Mouse (Mus musculus) forebrain, embryonic 11.5 days (tissue): ENCODE measurements around the gene Srm. TPM values are rescaled to one million over a fixed set of nuclear protein-coding genes. Genes with fewer than 3 reads are reported as not detected.

Experiments
- ATAC-seq: fragments of 200-750 bp; cut with Nextera tagmentation; replicated peaks from 2 replicates; pipeline ENCODE4 v1.8.0; 2017; ENCODE audit warnings: moderate TSS enrichment; ENCODE audit not compliant: low FRiP score
- DNase-seq: peaks from one replicate; pipeline ENCODE4 v3.0.0-alpha.2; 2017; ENCODE audit warnings: low spot score
- H3K27ac ChIP-seq: fragments of 300-500 bp; sonication (generic); 2 replicates; pipeline ENCODE4 v1.5.1; 2014; ENCODE audit warnings: low read depth, low read length
- H3K27me3 ChIP-seq: fragments of 300-500 bp; sonication (generic); 2 replicates; pipeline ENCODE4 v1.6.1; 2014; ENCODE audit warnings: mild to moderate bottlenecking, low read length, mixed read lengths; ENCODE audit not compliant: control insufficient read depth, insufficient read depth
- H3K36me3 ChIP-seq: fragments of 300-500 bp; sonication (generic); 2 replicates; pipeline ENCODE4 v1.6.1; 2014; ENCODE audit warnings: mild to moderate bottlenecking, low read length, moderate library complexity, mixed read lengths; ENCODE audit not compliant: control insufficient read depth, insufficient read depth
- H3K4me1 ChIP-seq: fragments of 300-500 bp; sonication (generic); replicated peaks from 2 replicates; pipeline ENCODE4 v1.6.1; 2014; ENCODE audit warnings: low read length, mixed read lengths; ENCODE audit not compliant: control insufficient read depth, insufficient read depth
- H3K4me2 ChIP-seq: fragments of 300-500 bp; sonication (generic); 2 replicates; pipeline ENCODE4 v1.6.1; 2014; ENCODE audit warnings: low read depth, mild to moderate bottlenecking, low read length, moderate library complexity, mixed read lengths; ENCODE audit not compliant: severe bottlenecking
- H3K4me3 ChIP-seq: fragments of 300-500 bp; sonication (generic); 2 replicates; pipeline ENCODE4 v1.5.1; 2014; ENCODE audit warnings: low read depth, low read length
- H3K9ac ChIP-seq: fragments of 300-500 bp; sonication (generic); 2 replicates; pipeline ENCODE4 v1.6.1; 2014; ENCODE audit warnings: low read length
- H3K9me3 ChIP-seq: fragments of 300-500 bp; sonication (generic); 2 replicates; pipeline ENCODE4 v1.6.1; 2016; ENCODE audit warnings: low read length, mixed read lengths; ENCODE audit not compliant: control insufficient read depth
- WGBS: fragments of 180-500 bp; shearing (Covaris S2); extraction: QIAGEN DNeasy Blood & Tissue Kit; methylation state at CpG from one replicate; pipeline ENCODE4 v1.1.7; 2014; 5-methylcytosine and 5-hydroxymethylcytosine counted together
- polyA plus RNA-seq: library from polyadenylated mRNA; unstranded; fragments of >200 nt; fragmentation: Nextera tagmentation; extraction: Ambion mirVana; gene quantifications from 2 replicates; pipeline ENCODE4 v1.2.1, GENCODE M21; 2014

Srm gene
- polyA plus RNA-seq, 1 experiment from 2014 or later = 206 TPM

- DNase-seq (no peak), ATAC-seq (peak; percentile 54)
- H3K27me3 ChIP-seq = no peaks in the 10 kb centered on the region
- under 1% methylated on average over 53 of the region's 53 CpGs for whole genome bisulfite sequencing
- H3K27ac ChIP-seq = no peak overlapping the region
- H3K36me3 ChIP-seq = peaks cover 8% of the 10 kb centered on the region
- peak overlapping the region; percentile 79 for H3K9ac ChIP-seq
- H3K4me1 ChIP-seq = peaks cover 9% of the 10 kb centered on the region
- H3K4me3 ChIP-seq = peak overlapping the region; percentile 71
- H3K4me2 ChIP-seq = peak overlapping the region; percentile 62
- no peaks in the 10 kb centered on the region for H3K9me3 ChIP-seq
Measured at GRCm38 (mm10) chr4:148591637-148592380, 506 bp downstream of the Srm start.

- H3K36me3 ChIP-seq = peaks cover 9% of the 10 kb centered on the region
- H3K4me1 ChIP-seq = peaks cover 9% of the 10 kb centered on the region
- no peak overlapping the region for H3K9ac ChIP-seq
- H3K27ac ChIP-seq = no peak overlapping the region
- peaks cover 3% of the 10 kb centered on the region; the same call in 1 of the 2 replicates for H3K9me3 ChIP-seq
- no peak overlapping the region for H3K4me2 ChIP-seq
- ATAC-seq (no peak), DNase-seq (no peak)
- no peak overlapping the region for H3K4me3 ChIP-seq
- WGBS = 96% methylated on average over 11 of the region's 11 CpGs
- no peaks in the 10 kb centered on the region for H3K27me3 ChIP-seq
Measured at GRCm38 (mm10) chr4:148593996-148594395, 2.7 kb downstream of the Srm start.

- Histone ChIP-seq H3K9ac (no peak overlapping the region), H3K9me3 (peaks cover 3% of the 10 kb centered on the region; the same call in 1 of the 2 replicates), H3K27me3 (no peaks in the 10 kb centered on the region), H3K4me3 (no peak overlapping the region), H3K27ac (no peak overlapping the region), H3K4me2 (no peak overlapping the region), H3K36me3 (peaks cover 11% of the 10 kb centered on the region), H3K4me1 (peaks cover 7% of the 10 kb centered on the region; the same call in 1 of the 2 replicates)
- ATAC-seq (no peak), DNase-seq (no peak)
- WGBS = 55% methylated on average over 6 of the region's 6 CpGs
Measured at GRCm38 (mm10) chr4:148595916-148596315, 4.6 kb downstream of the Srm start.

- DNase-seq (no peak), ATAC-seq (no peak)
- 95% methylated on average over 3 of the region's 3 CpGs for WGBS
- Histone ChIP-seq H3K36me3 (peaks cover 11% of the 10 kb centered on the region), H3K27ac (no peak overlapping the region), H3K27me3 (no peaks in the 10 kb centered on the region), H3K9me3 (peaks cover 3% of the 10 kb centered on the region; the same call in 1 of the 2 replicates), H3K4me1 (peaks cover 7% of the 10 kb centered on the region; the same call in 1 of the 2 replicates), H3K9ac (no peak overlapping the region), H3K4me2 (no peak overlapping the region), H3K4me3 (no peak overlapping the region)
Measured at GRCm38 (mm10) chr4:148596731-148597130, 5.4 kb downstream of the Srm start.

DNA sequence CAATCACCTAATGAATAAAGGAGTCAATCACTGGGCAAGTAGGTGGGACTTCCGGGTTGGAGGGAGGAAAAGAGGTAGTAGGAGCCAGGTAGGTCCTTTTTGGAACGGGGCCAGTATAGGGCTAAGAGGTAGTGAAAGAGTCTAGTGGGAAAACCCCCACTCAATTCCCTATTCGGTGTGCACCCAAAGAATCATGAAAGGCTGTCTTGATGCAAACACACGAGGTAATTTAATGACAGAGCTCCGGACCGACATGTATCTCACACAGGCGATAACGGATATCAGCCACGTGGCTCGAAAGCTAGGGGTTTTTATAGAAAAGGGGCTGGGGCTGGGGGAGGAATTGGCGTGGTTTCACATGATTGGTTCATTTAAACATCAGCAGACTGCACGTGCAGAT is 7.5 kb downstream of the Srm start:
- no peak overlapping the region for H3K4me2 ChIP-seq
- H3K9ac ChIP-seq = no peak overlapping the region
- H3K4me1 ChIP-seq = peaks cover 3% of the 10 kb centered on the region; the same call in 1 of the 2 replicates
- no peak overlapping the region for H3K27ac ChIP-seq
- ATAC-seq (no peak), DNase-seq (no peak)
- H3K4me3 ChIP-seq = no peak overlapping the region
- H3K36me3 ChIP-seq = peaks cover 11% of the 10 kb centered on the region
- no peaks in the 10 kb centered on the region for H3K27me3 ChIP-seq
- whole genome bisulfite sequencing = 96% methylated on average over 12 of the region's 12 CpGs
- H3K9me3 ChIP-seq = peaks cover 3% of the 10 kb centered on the region; the same call in 1 of the 2 replicates

DNA sequence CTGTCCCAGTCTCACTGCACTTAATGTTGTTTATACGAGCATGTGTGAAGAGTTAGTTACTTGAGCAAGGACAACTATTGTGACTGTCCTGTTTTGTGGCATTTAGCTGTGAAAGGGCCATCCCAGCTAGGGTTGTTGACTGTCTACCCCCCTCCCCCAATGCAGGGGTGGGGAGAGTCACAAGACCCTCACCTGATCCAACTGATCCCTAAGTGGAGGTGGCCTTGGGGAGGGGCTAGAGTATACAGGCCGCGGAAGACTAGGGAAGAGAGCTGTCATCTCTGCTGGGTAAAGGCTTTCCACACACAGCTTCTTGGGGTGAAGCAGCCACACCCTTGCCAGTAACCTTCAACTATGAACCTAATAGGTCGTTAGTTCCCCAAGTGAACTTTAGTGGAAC is 9.0 kb downstream of the Srm start:
- Histone ChIP-seq H3K27me3 (no peaks in the 10 kb centered on the region), H3K4me3 (no peak overlapping the region), H3K36me3 (peaks cover 4% of the 10 kb centered on the region; the same call in 1 of the 2 replicates), H3K4me2 (no peak overlapping the region), H3K4me1 (no peaks in the 10 kb centered on the region; the same call in 1 of the 2 replicates), H3K9me3 (peaks cover 3% of the 10 kb centered on the region; the same call in 1 of the 2 replicates), H3K27ac (no peak overlapping the region), H3K9ac (no peak overlapping the region)
- no peak for ATAC-seq
- no peak for DNase-seq
- WGBS = 89% methylated on average over 4 of the region's 4 CpGs

GRCm38 (mm10) chr4:148601871-148602270 is 10.6 kb downstream of the Srm start:
- Histone ChIP-seq H3K9me3 (peaks cover 3% of the 10 kb centered on the region; the same call in 1 of the 2 replicates), H3K4me2 (no peak overlapping the region), H3K27me3 (no peaks in the 10 kb centered on the region), H3K9ac (no peak overlapping the region), H3K4me3 (no peak overlapping the region), H3K36me3 (peaks cover 4% of the 10 kb centered on the region; the same call in 1 of the 2 replicates), H3K27ac (no peak overlapping the region), H3K4me1 (no peaks in the 10 kb centered on the region)
- no peak for DNase-seq
- 89% methylated on average over 4 of the region's 4 CpGs for WGBS
- ATAC-seq = no peak

GRCm38 (mm10) chr4:148602357-148603120 is 11.2 kb downstream of the Srm start, which contains the start of gene Masp2:
Gene Masp2 (plus strand): TSS chr4:148602554.
- peak; percentile 39 for DNase-seq
- H3K4me1 ChIP-seq = no peaks in the 10 kb centered on the region
- WGBS = 90% methylated on average over 14 of the region's 14 CpGs
- H3K27ac ChIP-seq = no peak within 1 kb of the TSS
- no peak within 1 kb of the TSS for H3K9ac ChIP-seq
- H3K9me3 ChIP-seq = peaks cover 3% of the 10 kb centered on the region; the same call in 1 of the 2 replicates
- ATAC-seq = no peak
- no peaks in the 10 kb centered on the region for H3K27me3 ChIP-seq
- no peak within 1 kb of the TSS for H3K4me2 ChIP-seq
- H3K36me3 ChIP-seq = peaks cover 4% of the 10 kb centered on the region; the same call in 1 of the 2 replicates
- H3K4me3 ChIP-seq = no peak within 1 kb of the TSS
